Mouse (Mus musculus) MEL (cell line): Measurements from ENCODE around the gene Lcn2. TPM values are rescaled to one million over a fixed set of nuclear protein-coding genes. Genes with fewer than 3 reads are reported as not detected.

Source experiments
- DNase-seq: peaks from one replicate; pipeline ENCODE4 v3.0.0; 2011; ENCODE audit warnings: low read depth, low spot score
- H3K27ac ChIP-seq: 2 replicates; pipeline ENCODE4 v1.5.1; 2012; ENCODE audit warnings: low read depth, mild to moderate bottlenecking, control low read depth, low read length, moderate library complexity; ENCODE audit not compliant: control insufficient read depth
- H3K27me3 ChIP-seq, 2 experiments: fragments of 150-350 bp in 1 of 2; sonication (generic) in 1 of 2; 2 replicates each; pipeline ENCODE4 v1.6.1; 2012; ENCODE audit warnings: low read length in 2 of 2, mild to moderate bottlenecking in 2 of 2, improper control_type of control experiment in 1 of 2, moderate library complexity in 1 of 2; ENCODE audit not compliant: insufficient read depth in 2 of 2, control insufficient read depth in 1 of 2
- H3K36me3 ChIP-seq, 2 experiments: 2 replicates each; pipeline ENCODE4 v1.6.1; 2012 to 2014; ENCODE audit warnings: low read length in 2 of 2, improper control_type of control experiment in 1 of 2, inconsistent platforms in 1 of 2, mild to moderate bottlenecking in 1 of 2; ENCODE audit not compliant: insufficient read depth in 2 of 2, control insufficient read depth in 1 of 2
- H3K4me1 ChIP-seq, 2 experiments: fragments of 150-350 bp in 1 of 2; sonication (generic) in 1 of 2; 2 replicates each; pipeline ENCODE4 v1.6.1; 2012; ENCODE audit warnings: low read length in 2 of 2, improper control_type of control experiment in 1 of 2, mild to moderate bottlenecking in 1 of 2; ENCODE audit not compliant: insufficient read depth in 2 of 2, control insufficient read depth in 1 of 2
- H3K4me3 ChIP-seq, 2 experiments: fragments of 150-350 bp in 1 of 2; sonication (generic) in 1 of 2; 2 replicates each; pipeline ENCODE4 v1.5.1; 2012; ENCODE audit warnings: low read depth in 2 of 2, low read length in 2 of 2, mild to moderate bottlenecking in 2 of 2, moderate library complexity in 2 of 2, control low read depth in 1 of 2, improper control_type of control experiment in 1 of 2; ENCODE audit not compliant: control insufficient read depth in 1 of 2, insufficient read depth in 1 of 2
- H3K79me2 ChIP-seq: 2 replicates; pipeline ENCODE4 v1.6.1; 2012; ENCODE audit warnings: mild to moderate bottlenecking, low read length, moderate library complexity; ENCODE audit not compliant: control insufficient read depth, poor library complexity, insufficient read depth
- H3K9ac ChIP-seq: 2 replicates; pipeline ENCODE4 v1.6.1; 2012; ENCODE audit warnings: low read depth, mild to moderate bottlenecking, control low read depth, low read length, moderate library complexity; ENCODE audit not compliant: control insufficient read depth, poor library complexity, severe bottlenecking
- H3K9me3 ChIP-seq: fragments of 150-350 bp; sonication (generic); replicated peaks from 2 replicates; pipeline ENCODE4 v1.6.1; 2012; ENCODE audit warnings: mild to moderate bottlenecking, low read length, improper control_type of control experiment, moderate library complexity; ENCODE audit not compliant: insufficient read depth
- CHD1 ChIP-seq: IDR thresholded peaks from 2 replicates; pipeline ENCODE4 v1.6.1; 2012; ENCODE audit warnings: low read depth, mild to moderate bottlenecking, inconsistent platforms, low read length, improper control_type of control experiment
- CHD2 ChIP-seq: IDR thresholded peaks from 2 replicates; pipeline ENCODE4 v1.6.1; 2011; ENCODE audit warnings: low read length, improper control_type of control experiment
- E2F4 ChIP-seq: IDR thresholded peaks from 2 replicates; pipeline ENCODE4 v1.6.1; 2011; ENCODE audit warnings: low read depth, low read length, improper control_type of control experiment, borderline replicate concordance
- JUND ChIP-seq: IDR thresholded peaks from 2 replicates; pipeline ENCODE4 v1.6.1; 2011; ENCODE audit warnings: low read depth, mild to moderate bottlenecking, improper control_type of control experiment, low read length
- MAX ChIP-seq: IDR thresholded peaks from 2 replicates; pipeline ENCODE4 v1.6.1; 2011; ENCODE audit warnings: low read length, improper control_type of control experiment
- MEF2A ChIP-seq: IDR thresholded peaks from 2 replicates; pipeline ENCODE4 v1.6.1; 2014; ENCODE audit warnings: low read depth, mild to moderate bottlenecking, inconsistent platforms, low read length, improper control_type of control experiment; ENCODE audit not compliant: poor library complexity, insufficient replicate concordance, severe bottlenecking; ENCODE audit errors: extremely low read depth
- MYB ChIP-seq: IDR thresholded peaks from 2 replicates; pipeline ENCODE4 v1.6.1; 2011; ENCODE audit warnings: mild to moderate bottlenecking, low read depth, low read length, improper control_type of control experiment
- NELFE ChIP-seq: IDR thresholded peaks from 2 replicates; pipeline ENCODE4 v1.6.1; 2011; ENCODE audit warnings: low read depth, low read length, improper control_type of control experiment
- POLR2A ChIP-seq, 2 experiments: IDR thresholded peaks; 2 replicates each; pipeline ENCODE4 v1.6.1; 2011 to 2012; ENCODE audit warnings: low read length in 2 of 2, mild to moderate bottlenecking in 2 of 2, control low read depth in 1 of 2, improper control_type of control experiment in 1 of 2, low read depth in 1 of 2, moderate library complexity in 1 of 2; ENCODE audit not compliant: control insufficient read depth in 1 of 2, insufficient read depth in 1 of 2, poor library complexity in 1 of 2
- RCOR1 ChIP-seq: IDR thresholded peaks from 2 replicates; pipeline ENCODE4 v1.6.1; 2012; ENCODE audit warnings: low read depth, mild to moderate bottlenecking, inconsistent platforms, low read length, improper control_type of control experiment
- SIN3A ChIP-seq: IDR thresholded peaks from 2 replicates; pipeline ENCODE4 v1.6.1; 2012; ENCODE audit warnings: low read length, improper control_type of control experiment, inconsistent platforms
- SMC3 ChIP-seq: IDR thresholded peaks from 2 replicates; pipeline ENCODE4 v1.6.1; 2011; ENCODE audit warnings: low read depth, low read length, improper control_type of control experiment
- TAL1 ChIP-seq: IDR thresholded peaks from 2 replicates; pipeline ENCODE4 v1.6.1; 2012; ENCODE audit warnings: mild to moderate bottlenecking, inconsistent platforms, low read length, moderate library complexity, mixed read lengths
- TBP ChIP-seq: IDR thresholded peaks from 2 replicates; pipeline ENCODE4 v1.8.0; 2011; ENCODE audit warnings: low read depth, low read length, improper control_type of control experiment
- ZC3H11A ChIP-seq: IDR thresholded peaks from 2 replicates; pipeline ENCODE4 v1.6.1; 2012; ENCODE audit warnings: low read depth, mild to moderate bottlenecking, inconsistent platforms, low read length, improper control_type of control experiment
- ZKSCAN1 ChIP-seq: IDR thresholded peaks from 2 replicates; pipeline ENCODE4 v1.6.1; 2012; ENCODE audit warnings: low read depth, mild to moderate bottlenecking, inconsistent platforms, low read length, improper control_type of control experiment, moderate library complexity
- ZMIZ1 ChIP-seq: IDR thresholded peaks from 2 replicates; pipeline ENCODE4 v1.6.1; 2012; ENCODE audit warnings: low read depth, mild to moderate bottlenecking, inconsistent platforms, low read length, improper control_type of control experiment, moderate library complexity
- ZNF384 ChIP-seq: IDR thresholded peaks from 2 replicates; pipeline ENCODE4 v1.6.1; 2012; ENCODE audit warnings: low read depth, mild to moderate bottlenecking, inconsistent platforms, low read length, improper control_type of control experiment
- polyA plus RNA-seq, 2 experiments: library from polyadenylated mRNA; stranded (reverse) in 1 of 2; unstranded in 1 of 2; fragments of >175 nt in 1 of 2; fragments of >200 nt in 1 of 2; gene quantifications; 2 replicates each; pipeline versions ENCODE4 v1.2.1 to v1.2.4; 2012; ENCODE audit warnings: low replicate concordance in 2 of 2, low read depth in 1 of 2; ENCODE audit not compliant: insufficient read length in 2 of 2, insufficient read depth in 1 of 2, missing spikeins in 1 of 2
- total RNA-seq: library from RNA; depleted of rRNA; stranded (reverse); fragments of 300-350 nt; gene quantifications from 2 replicates; pipeline ENCODE4 v1.2.3, GENCODE M21; 2012

The Lcn2 gene
- total and polyA plus RNA-seq, 3 experiments: not detected

- Histone ChIP-seq H3K36me3 (no peaks in the 10 kb centered on the region), H3K9me3 (no peaks in the 10 kb centered on the region), H3K9ac (no peak overlapping the region), H3K27ac (no peak overlapping the region), H3K4me1 (no peaks in the 10 kb centered on the region), H3K27me3 (no peaks in the 10 kb centered on the region), H3K79me2 (no peaks in the 10 kb centered on the region), H3K4me3 (no peak overlapping the region)
- no peak for DNase-seq
- TF ChIP-seq TAL1 (no peak), MYB (no peak), SMC3 (no peak), TBP (no peak), ZNF384 (no peak), E2F4 (no peak)
Measured at GRCm38 (mm10) chr2:32347019-32347418, 41.0 kb downstream of the Lcn2 start.

- no peaks in the 10 kb centered on the region for H3K36me3 ChIP-seq
- no peaks in the 10 kb centered on the region for H3K4me1 ChIP-seq
- no peak for DNase-seq
- H3K79me2 ChIP-seq: no peaks in the 10 kb centered on the region
- H3K27ac ChIP-seq: no peak overlapping the region
- H3K27me3 ChIP-seq: no peaks in the 10 kb centered on the region
- H3K9me3 ChIP-seq: no peaks in the 10 kb centered on the region
- no peak overlapping the region for H3K4me3 ChIP-seq
- TF ChIP-seq MEF2A (no peak), ZKSCAN1 (no peak), CHD1 (no peak), TBP (no peak), ZMIZ1 (no peak), MAX (no peak), ZNF384 (no peak), CHD2 (no peak), POLR2A (IDR thresholded peaks at IDR 0.05; ENCODE audit: control insufficient read depth in 1 of 2, insufficient read depth in 1 of 2, low read depth in 1 of 2, low read length in 2 of 2, poor library complexity in 1 of 2) (no peak), NELFE (no peak), MYB (no peak), SIN3A (no peak), JUND (no peak), RCOR1 (no peak), ZC3H11A (no peak)
- no peak overlapping the region for H3K9ac ChIP-seq
Measured at GRCm38 (mm10) chr2:32344598-32345321, 43.3 kb downstream of the Lcn2 start.
